Mouse (Mus musculus) C2C12 (cell line): ENCODE results near the gene Slain2.

Experiments used
- CEBPB ChIP-seq: IDR thresholded peaks from one replicate; pipeline ENCODE4 v1.6.1; 2011; ENCODE audit warnings: low read depth, mild to moderate bottlenecking, control low read depth, moderate library complexity
- CTCF ChIP-seq: IDR thresholded peaks from one replicate; pipeline ENCODE4 v1.5.1; 2011; ENCODE audit not compliant: control insufficient read depth, insufficient read depth, insufficient read length
- FOSL1 ChIP-seq: IDR thresholded peaks from one replicate; pipeline ENCODE4 v1.8.0; 2011; ENCODE audit warnings: mild to moderate bottlenecking, low read length; ENCODE audit not compliant: poor library complexity, insufficient read depth, severe bottlenecking
- MAX ChIP-seq: IDR thresholded peaks from one replicate; pipeline ENCODE4 v1.6.1; 2011; ENCODE audit warnings: mild to moderate bottlenecking, control low read depth
- MYOD1 ChIP-seq: IDR thresholded peaks from one replicate; pipeline ENCODE4 v1.6.1; 2011; ENCODE audit warnings: low read depth; ENCODE audit not compliant: control insufficient read depth, insufficient read length
- MYOG ChIP-seq: IDR thresholded peaks from one replicate; pipeline ENCODE4 v1.6.1; 2011; ENCODE audit not compliant: control insufficient read depth, insufficient read length; ENCODE audit errors: extremely low read depth
- USF1 ChIP-seq: IDR thresholded peaks from one replicate; pipeline ENCODE4 v1.6.1; 2011; ENCODE audit warnings: low read depth, mild to moderate bottlenecking, control low read depth, moderate library complexity

GRCm38 (mm10) chr5:72987786-72988185 is 73.7 kb downstream of the Slain2 start:
- TF ChIP-seq CTCF (no peak), MYOG (no peak), MAX (no peak), USF1 (no peak), FOSL1 (no peak), MYOD1 (no peak), CEBPB (no peak)
